Mouse (Mus musculus): ENCODE measurements around the gene Gtf2f2. TPM values are rescaled to one million over a fixed set of nuclear protein-coding genes. Genes with fewer than 3 reads are reported as not detected.

Gtf2f2 gene
- 23.3 and 23.7 TPM in 2 replicates for polyA plus RNA-seq (2015; fragmentation: Nextera tagmentation; extraction: Ambion mirVana)

DNA sequence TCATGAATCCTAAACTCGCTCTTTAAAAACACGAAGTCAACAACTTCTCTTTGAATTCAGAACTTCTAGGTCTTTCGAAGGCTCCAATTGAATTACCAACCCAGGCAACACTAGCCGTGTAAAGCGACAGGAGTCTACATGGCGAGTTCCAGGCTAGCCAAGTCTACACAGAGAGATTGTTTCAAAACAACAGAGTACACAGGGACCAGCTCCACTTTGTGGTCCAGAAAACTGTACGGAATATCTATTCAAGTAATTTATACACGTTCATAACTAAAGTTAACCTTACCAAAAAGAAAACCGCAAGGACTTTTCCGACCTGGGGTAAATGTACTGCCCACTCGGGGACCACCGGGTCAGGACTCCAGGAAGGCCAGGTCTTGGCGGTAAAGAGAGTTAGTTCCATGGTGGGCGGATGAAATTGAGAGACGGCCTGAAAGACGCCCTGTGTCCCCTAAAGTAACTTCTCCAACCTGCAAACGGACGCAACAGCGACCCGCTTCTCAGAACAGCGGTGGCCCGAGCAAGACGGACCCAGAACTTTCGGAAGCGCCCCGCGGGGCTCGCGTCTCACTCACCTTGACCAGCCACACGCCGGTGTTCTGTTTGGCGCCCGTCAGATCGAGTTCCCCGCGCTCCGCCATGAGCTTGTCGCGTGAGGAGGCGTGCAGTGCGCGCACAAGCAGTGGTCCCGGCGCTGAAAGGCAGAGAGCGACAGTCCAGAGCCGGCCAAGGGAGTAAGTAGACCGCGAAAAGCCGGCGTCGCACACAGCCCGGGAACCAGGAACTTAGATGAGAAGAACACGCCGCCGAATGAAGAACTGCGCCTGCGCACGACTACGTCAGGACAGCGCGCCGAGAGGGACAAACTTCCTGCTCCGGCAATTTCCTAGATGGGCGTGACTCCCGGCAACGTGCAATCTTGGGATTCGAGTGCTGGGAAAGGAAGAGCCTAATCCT, at the start of gene Gtf2f2:
Gene Gtf2f2 (minus strand): TSS at position 764 of the 960 bp plus-strand sequence.
- Histone ChIP-seq H3K4me2 (peak within 1 kb of the TSS; percentile 63), H3K9me3 (replicated peaks) (no peaks in the 10 kb centered on the region), H3K27me3 (no peaks in the 10 kb centered on the region), H3K36me3 (peaks cover 6% of the 10 kb centered on the region; the same call in 1 of the 2 replicates), H3K9ac (peak within 1 kb of the TSS; percentile 82), H3K4me3 (peak within 1 kb of the TSS; percentile 87), H3K4me1 (replicated peaks) (peaks cover 15% of the 10 kb centered on the region), H3K27ac (peak within 1 kb of the TSS; percentile 83)
- whole genome bisulfite sequencing, result under 1% methylated on average over 67 of the region's 67 CpGs
- ATAC-seq (replicated peaks; ENCODE audit: insufficient number of reproducible peaks, insufficient read depth, low FRiP score, low read depth), result peak; percentile 88

DNA sequence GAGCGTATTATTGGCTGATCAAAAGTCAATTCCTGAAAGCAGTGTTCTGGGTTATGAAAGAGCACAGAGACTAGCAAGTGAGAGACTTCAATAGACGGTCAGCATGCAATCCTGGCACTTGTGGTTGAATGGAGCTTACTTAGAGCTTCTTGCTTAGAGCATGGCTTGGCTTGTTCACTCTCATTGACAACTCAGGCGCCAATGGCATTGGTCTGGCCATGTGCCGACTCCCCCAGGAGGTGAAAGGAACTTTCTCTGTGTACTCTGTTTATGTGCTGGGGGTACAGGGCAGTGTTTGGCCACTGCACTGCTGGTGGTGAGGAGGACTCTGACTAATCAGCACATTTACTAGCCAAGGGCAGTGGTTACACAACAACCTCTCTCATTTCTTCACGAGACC, 48.8 kb upstream of the Gtf2f2 start:
- no peaks in the 10 kb centered on the region for H3K9me3 ChIP-seq (replicated peaks)
- H3K9ac ChIP-seq, result no peak overlapping the region
- WGBS, result 73% methylated on average over 5 of the region's 5 CpGs

DNA sequence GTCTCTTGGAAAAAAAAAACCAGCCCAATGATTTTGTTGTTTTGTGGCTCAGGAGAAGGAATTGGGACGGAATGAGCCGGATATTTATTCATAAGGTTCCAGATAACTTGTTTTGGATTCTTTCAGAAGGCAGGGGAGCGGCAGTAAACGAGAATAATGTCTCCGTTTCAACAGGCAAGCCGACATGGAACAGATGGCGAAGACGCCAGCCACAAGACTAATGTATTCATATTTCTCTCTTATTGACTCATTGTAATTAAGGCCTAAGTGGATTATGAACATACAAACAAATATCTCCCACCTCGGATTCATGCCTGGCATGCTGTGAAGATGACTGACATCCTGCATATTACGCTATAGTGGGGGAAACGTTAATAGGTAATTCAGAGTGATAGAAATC, 43.1 kb upstream of the Gtf2f2 start:
- H3K27ac ChIP-seq, result no peak overlapping the region
- WGBS, result 68% methylated on average over 11 of the region's 11 CpGs

More for the DNA sequence above, 48.8 kb upstream of the Gtf2f2 start:
- Histone ChIP-seq H3K27ac (no peak overlapping the region), H3K36me3 (no peaks in the 10 kb centered on the region), H3K27me3 (no peaks in the 10 kb centered on the region), H3K4me2 (no peak overlapping the region), H3K4me1 (replicated peaks) (peaks cover 2% of the 10 kb centered on the region), H3K4me3 (no peak overlapping the region)
- no peak for ATAC-seq (replicated peaks; ENCODE audit: insufficient number of reproducible peaks, insufficient read depth, low FRiP score, low read depth)

DNA sequence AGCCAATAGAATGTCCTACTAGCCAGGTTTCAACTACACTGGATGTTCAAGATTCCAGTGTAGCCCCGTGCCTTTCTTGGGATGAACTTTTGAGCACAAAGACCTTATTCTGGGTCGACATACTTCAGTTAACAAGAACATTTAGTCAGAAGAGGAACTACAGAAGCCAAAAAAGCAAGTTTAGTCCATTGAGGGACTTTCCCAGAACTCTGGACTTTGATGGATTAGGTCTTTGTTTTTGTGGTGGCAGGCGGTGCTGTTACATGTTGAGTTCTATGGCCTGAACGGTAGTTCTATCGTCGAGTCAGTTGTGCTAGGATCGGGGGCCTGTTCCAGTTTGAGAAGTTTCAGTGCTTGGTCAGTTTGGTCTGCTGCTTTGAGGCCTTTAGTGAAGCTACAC, 41.3 kb upstream of the Gtf2f2 start:
- 77% methylated on average over 7 of the region's 7 CpGs for WGBS
- no peaks in the 10 kb centered on the region for H3K9me3 ChIP-seq (replicated peaks)
- no peak overlapping the region for H3K9ac ChIP-seq
- no peak overlapping the region for H3K4me3 ChIP-seq
- no peak for ATAC-seq (replicated peaks; ENCODE audit: insufficient number of reproducible peaks, insufficient read depth, low FRiP score, low read depth)
- no peak overlapping the region for H3K27ac ChIP-seq
- H3K36me3 ChIP-seq, result no peaks in the 10 kb centered on the region
- peaks cover 7% of the 10 kb centered on the region for H3K4me1 ChIP-seq (replicated peaks)
- H3K4me2 ChIP-seq, result no peak overlapping the region
- H3K27me3 ChIP-seq, result no peaks in the 10 kb centered on the region

More for the DNA sequence above, 43.1 kb upstream of the Gtf2f2 start:
- H3K4me2 ChIP-seq, result no peak overlapping the region
- no peak for ATAC-seq (replicated peaks; ENCODE audit: insufficient number of reproducible peaks, insufficient read depth, low FRiP score, low read depth)
- no peaks in the 10 kb centered on the region for H3K36me3 ChIP-seq
- H3K27me3 ChIP-seq, result no peaks in the 10 kb centered on the region
- H3K4me1 ChIP-seq (replicated peaks), result peaks cover 7% of the 10 kb centered on the region
- H3K9ac ChIP-seq, result no peak overlapping the region
- H3K4me3 ChIP-seq, result no peak overlapping the region
- H3K9me3 ChIP-seq (replicated peaks), result no peaks in the 10 kb centered on the region

DNA sequence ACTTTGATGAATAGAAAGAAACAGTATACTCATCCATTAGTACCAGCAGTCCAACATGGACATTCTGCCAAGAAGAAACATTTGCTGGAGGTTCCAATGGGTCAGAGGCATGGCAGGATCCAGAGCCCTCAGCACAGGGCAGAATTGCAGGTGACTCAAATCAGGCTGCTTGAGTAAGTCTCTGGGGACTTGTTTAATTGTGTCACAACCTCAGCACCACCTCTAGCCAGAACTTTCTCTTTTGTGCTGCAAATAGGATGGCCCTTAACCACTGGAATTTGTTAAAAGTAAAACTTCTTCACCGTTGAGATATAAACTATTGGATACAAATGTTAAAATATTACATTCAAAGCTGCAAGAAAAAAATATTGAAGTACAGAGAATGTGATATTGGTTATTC, 35.1 kb upstream of the Gtf2f2 start:
- H3K4me3 ChIP-seq, result no peak overlapping the region
- no peaks in the 10 kb centered on the region for H3K27me3 ChIP-seq
- no peak overlapping the region for H3K27ac ChIP-seq
- no peaks in the 10 kb centered on the region for H3K4me1 ChIP-seq (replicated peaks)
- no peaks in the 10 kb centered on the region for H3K9me3 ChIP-seq (replicated peaks)
- no peak for ATAC-seq (replicated peaks; ENCODE audit: insufficient number of reproducible peaks, insufficient read depth, low FRiP score, low read depth)
- H3K9ac ChIP-seq, result no peak overlapping the region
- H3K36me3 ChIP-seq, result no peaks in the 10 kb centered on the region
- no peak overlapping the region for H3K4me2 ChIP-seq
- WGBS, result 38% methylated on average over 1 of the region's 1 CpGs

DNA sequence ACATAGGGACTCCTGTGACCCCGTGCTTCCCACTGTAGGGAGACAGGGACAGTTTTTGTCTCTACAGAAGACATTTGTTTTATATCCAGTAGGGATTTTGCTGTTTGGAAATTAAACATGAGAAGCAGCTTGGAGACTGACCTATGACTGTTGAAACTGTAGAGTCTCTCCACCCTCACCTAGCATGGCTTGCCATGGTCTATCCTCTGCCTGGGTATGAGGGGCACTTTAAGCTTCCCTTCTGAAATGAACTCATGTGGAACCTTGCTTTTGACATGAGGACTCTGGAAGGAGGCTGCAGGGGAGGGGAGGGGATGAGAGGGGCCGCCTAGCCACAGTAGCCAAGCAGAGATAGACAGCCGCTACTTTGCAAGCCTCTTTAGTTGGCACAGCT, 33.5 kb upstream of the Gtf2f2 start:
- Histone ChIP-seq H3K27ac (no peak overlapping the region), H3K36me3 (no peaks in the 10 kb centered on the region), H3K9me3 (replicated peaks) (no peaks in the 10 kb centered on the region), H3K4me1 (replicated peaks) (no peaks in the 10 kb centered on the region), H3K9ac (no peak overlapping the region), H3K4me2 (no peak overlapping the region), H3K4me3 (no peak overlapping the region), H3K27me3 (no peaks in the 10 kb centered on the region)
- WGBS, result 63% methylated on average over 3 of the region's 3 CpGs
- ATAC-seq (replicated peaks; ENCODE audit: insufficient number of reproducible peaks, insufficient read depth, low FRiP score, low read depth), result no peak

DNA sequence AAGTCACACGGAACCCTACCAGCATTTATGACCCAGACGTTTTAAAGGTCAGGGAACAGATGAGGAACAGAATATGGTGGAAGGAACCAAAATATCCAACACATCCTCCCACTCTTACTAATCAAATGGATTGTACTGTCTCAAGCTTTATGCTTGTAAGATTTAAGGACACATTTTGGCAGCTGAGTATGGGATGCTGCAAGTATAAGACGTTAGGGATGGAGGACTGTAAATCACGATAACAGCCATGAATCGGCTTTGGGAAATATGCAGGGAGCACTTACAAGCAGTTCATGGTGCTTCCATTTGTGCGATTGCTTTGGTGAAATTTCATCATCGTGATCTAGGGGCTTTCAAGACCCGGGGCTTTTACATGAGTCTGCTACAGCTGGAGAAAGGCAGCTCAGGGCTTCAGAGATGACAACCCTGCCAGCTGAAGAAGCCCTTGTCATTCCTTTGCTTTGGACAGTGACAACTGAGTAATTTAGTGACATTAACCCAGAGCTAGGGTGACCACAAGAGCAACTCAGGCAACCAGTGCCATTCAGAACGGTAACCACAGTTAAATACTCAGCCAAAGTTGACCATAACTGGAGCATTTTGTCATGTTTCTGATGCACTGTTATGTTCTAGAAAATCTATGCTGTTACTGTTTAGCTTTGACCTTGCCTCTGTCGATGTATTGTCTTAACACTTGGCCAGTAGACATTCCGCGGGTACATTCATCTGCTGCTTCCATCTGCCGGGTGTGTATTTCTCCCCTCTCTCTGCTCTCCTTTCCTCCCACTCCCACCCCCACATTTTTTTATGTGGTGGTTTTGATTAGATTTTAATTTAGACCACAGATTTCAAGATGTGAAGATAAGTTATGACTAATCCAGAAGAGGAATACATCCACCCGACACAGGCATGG, 32.8 kb upstream of the Gtf2f2 start:
- no peaks in the 10 kb centered on the region for H3K27me3 ChIP-seq
- no peak overlapping the region for H3K4me2 ChIP-seq
- no peaks in the 10 kb centered on the region for H3K9me3 ChIP-seq (replicated peaks)
- H3K27ac ChIP-seq, result no peak overlapping the region
- H3K4me3 ChIP-seq, result no peak overlapping the region
- WGBS, result 73% methylated on average over 14 of the region's 14 CpGs
- no peak overlapping the region for H3K9ac ChIP-seq
- H3K36me3 ChIP-seq, result no peaks in the 10 kb centered on the region
- no peaks in the 10 kb centered on the region for H3K4me1 ChIP-seq (replicated peaks)
- no peak for ATAC-seq (replicated peaks; ENCODE audit: insufficient number of reproducible peaks, insufficient read depth, low FRiP score, low read depth)

DNA sequence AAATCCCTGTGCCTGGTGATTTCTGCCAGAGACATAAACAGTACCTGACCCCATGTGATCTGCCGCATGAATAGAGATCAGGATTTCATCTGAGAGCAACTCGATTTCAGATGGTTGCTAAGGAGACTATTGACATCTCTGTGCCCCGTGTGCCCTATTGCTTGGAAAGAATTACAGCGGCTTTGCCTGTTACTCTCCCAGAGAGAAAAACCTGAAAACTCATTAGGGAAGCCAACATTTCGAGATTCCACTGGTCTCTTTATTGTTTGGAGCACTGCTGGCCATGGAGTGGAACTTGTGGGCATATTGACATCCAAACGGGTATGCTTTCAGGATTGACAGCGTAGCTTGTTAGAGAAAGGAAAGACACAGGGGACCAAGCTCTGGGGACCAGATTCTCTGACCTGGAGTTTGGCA, 22.6 kb upstream of the Gtf2f2 start:
- H3K27me3 ChIP-seq, result no peaks in the 10 kb centered on the region
- peaks cover 7% of the 10 kb centered on the region for H3K4me1 ChIP-seq (replicated peaks)
- no peaks in the 10 kb centered on the region for H3K36me3 ChIP-seq
- no peak overlapping the region for H3K4me2 ChIP-seq
- 58% methylated on average over 7 of the region's 7 CpGs for WGBS
- no peak overlapping the region for H3K27ac ChIP-seq
- no peak overlapping the region for H3K9ac ChIP-seq
- no peak for ATAC-seq (replicated peaks; ENCODE audit: insufficient number of reproducible peaks, insufficient read depth, low FRiP score, low read depth)
- no peaks in the 10 kb centered on the region for H3K9me3 ChIP-seq (replicated peaks)
- no peak overlapping the region for H3K4me3 ChIP-seq

DNA sequence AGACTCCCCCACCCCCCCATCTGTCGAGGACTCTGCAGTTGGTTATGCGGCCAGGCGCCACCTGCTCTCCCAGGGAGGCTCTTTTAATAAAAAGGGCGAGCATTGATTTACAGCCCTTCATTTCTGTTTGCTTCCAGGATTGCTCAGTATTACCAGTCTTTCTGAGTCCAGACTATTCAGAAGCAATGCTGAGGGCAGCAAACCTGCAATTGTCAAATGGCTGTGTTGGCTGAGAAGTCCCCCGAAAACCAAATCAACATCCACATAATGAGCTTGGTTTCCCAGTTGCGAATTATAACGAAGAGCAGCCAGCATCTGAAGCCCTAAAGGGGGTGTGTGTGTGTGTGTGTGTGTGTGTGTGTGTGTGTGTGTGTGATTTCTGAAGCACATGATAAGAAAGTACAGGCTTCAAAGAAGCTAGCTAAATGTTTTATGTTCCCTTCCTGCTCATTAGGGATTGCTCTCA, 22.0 kb upstream of the Gtf2f2 start:
- no peak overlapping the region for H3K4me3 ChIP-seq
- 66% methylated on average over 7 of the region's 7 CpGs for WGBS
- H3K27ac ChIP-seq, result no peak overlapping the region
- no peaks in the 10 kb centered on the region for H3K27me3 ChIP-seq
- H3K9me3 ChIP-seq (replicated peaks), result no peaks in the 10 kb centered on the region
- no peak for ATAC-seq (replicated peaks; ENCODE audit: insufficient number of reproducible peaks, insufficient read depth, low FRiP score, low read depth)
- no peak overlapping the region for H3K9ac ChIP-seq
- no peak overlapping the region for H3K4me2 ChIP-seq
- peaks cover 7% of the 10 kb centered on the region for H3K4me1 ChIP-seq (replicated peaks)
- H3K36me3 ChIP-seq, result no peaks in the 10 kb centered on the region

DNA sequence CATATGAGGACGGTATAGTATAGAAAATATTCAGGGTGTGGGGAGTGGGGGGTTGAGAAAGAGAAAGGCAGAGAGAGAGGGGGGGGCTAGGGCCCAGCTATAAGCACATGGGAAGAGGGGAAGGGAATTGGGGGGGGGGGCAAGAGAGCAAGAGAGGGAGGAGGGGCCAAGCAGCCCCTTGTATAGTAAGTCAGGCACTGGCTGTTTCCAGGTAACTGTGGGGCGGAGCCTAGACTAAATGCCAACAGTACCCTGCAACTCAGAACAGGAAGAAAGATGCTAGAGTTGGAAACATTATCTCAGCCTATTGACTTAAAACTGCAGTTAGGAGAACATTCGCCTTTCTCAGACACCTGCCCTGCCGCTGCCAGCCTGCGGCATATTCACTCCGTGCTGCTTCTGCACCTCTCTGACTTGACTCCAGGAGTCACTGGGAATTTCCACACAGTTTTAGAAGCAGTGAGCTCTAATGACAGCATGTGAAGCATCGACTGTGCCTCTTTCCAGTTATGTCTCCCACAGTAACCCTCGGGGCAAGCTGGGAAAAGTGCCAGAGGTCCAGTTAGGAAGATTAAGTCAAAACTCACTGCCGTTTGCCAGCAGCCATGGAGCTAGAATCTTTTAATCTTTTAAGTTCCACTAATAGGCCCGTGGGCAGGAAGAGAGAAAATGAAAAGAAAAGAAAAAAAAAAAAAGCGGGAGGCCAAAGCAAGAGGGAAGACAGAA, 20.6 kb upstream of the Gtf2f2 start:
- Histone ChIP-seq H3K9ac (no peak overlapping the region), H3K36me3 (no peaks in the 10 kb centered on the region), H3K4me3 (no peak overlapping the region), H3K9me3 (replicated peaks) (no peaks in the 10 kb centered on the region), H3K4me1 (replicated peaks) (peaks cover 7% of the 10 kb centered on the region), H3K27ac (peak overlapping the region; percentile 31; the same call in 1 of the 2 replicates), H3K27me3 (no peaks in the 10 kb centered on the region), H3K4me2 (peak overlapping the region; percentile 26; the same call in 1 of the 2 replicates)
- no peak for ATAC-seq (replicated peaks; ENCODE audit: insufficient number of reproducible peaks, insufficient read depth, low FRiP score, low read depth)
- 41% methylated on average over 11 of the region's 11 CpGs for WGBS

All from heart, embryonic 15.5 days (tissue).